Mouse (Mus musculus) stomach, postnatal 0 days (tissue): ENCODE data around the gene Fam207a.

Source experiments
- CTCF ChIP-seq: IDR thresholded peaks from 2 replicates; pipeline ENCODE4 v1.5.1; 2016; ENCODE audit warnings: antibody characterized with exemption, low read depth, mild to moderate bottlenecking, moderate library complexity
- EP300 ChIP-seq: optimal IDR thresholded peaks from 2 replicates; pipeline ENCODE3; 2016; ENCODE audit warnings: antibody characterized with exemption

GRCm38 (mm10) chr10:77447755-77448154, 67.8 kb downstream of the Fam207a start:
- TF ChIP-seq CTCF (no peak), EP300 (no peak)
